Mouse (Mus musculus): ENCODE measurements around the gene Rhno1. TPM values are rescaled to one million over a fixed set of nuclear protein-coding genes. Genes with fewer than 3 reads are reported as not detected.

Rhno1 gene
- polyA plus RNA-seq, 1 experiment from 2014 or later, result 68.3 TPM

DNA sequence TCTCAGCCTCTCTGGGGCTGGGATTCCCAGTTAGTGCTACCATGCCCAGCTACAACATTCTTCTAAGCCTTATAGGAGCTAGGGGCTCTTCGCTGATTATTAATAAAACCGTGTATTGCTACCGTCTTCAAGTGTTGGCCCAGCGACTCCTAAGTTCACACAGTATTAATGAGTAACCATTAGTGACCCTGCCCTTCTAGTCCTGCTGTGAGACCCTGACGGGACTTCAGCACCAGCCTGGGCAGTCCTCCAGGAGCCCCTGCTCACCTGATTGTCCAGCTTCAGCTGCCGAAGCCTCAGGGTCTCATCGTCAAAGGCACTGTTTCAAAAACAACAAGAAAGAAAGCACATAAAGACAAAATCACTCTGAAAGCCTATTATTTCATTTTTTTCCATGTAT, 25.2 kb downstream of the Rhno1 start:
- Histone ChIP-seq H3K27ac (0 out of 2 replicates have a peak overlapping the region, but pooled peaks have one; percentile 25), H3K4me2 (ENCODE audit: low read length) (no peak overlapping the region), H3K9ac (ENCODE audit: low read depth, low read length) (no peak overlapping the region), H3K36me3 (ENCODE audit: insufficient read depth, low read length) (peaks cover 8% of the 10 kb centered on the region; the same call in 1 of the 2 replicates), H3K9me3 (replicated peaks; ENCODE audit: low read length) (no peaks in the 10 kb centered on the region), H3K4me1 (replicated peaks; ENCODE audit: insufficient read depth, low read length) (peaks cover 8% of the 10 kb centered on the region; the same call in 1 of the 2 replicates), H3K4me3 (replicated peaks; ENCODE audit: low read depth, low read length) (no peak overlapping the region), H3K27me3 (ENCODE audit: insufficient read depth, low read length) (no peaks in the 10 kb centered on the region)
- ATAC-seq (replicated peaks; ENCODE audit: low FRiP score, low read depth) (peak; percentile 57; the same call in 1 of the 2 replicates), DNase-seq (ENCODE audit: low spot score) (no peak)
- 57% methylated on average over 7 of the region's 7 CpGs for WGBS
- no peak for TF ChIP-seq CTCF (IDR thresholded peaks at IDR 0.05; ENCODE audit: low read depth)

DNA sequence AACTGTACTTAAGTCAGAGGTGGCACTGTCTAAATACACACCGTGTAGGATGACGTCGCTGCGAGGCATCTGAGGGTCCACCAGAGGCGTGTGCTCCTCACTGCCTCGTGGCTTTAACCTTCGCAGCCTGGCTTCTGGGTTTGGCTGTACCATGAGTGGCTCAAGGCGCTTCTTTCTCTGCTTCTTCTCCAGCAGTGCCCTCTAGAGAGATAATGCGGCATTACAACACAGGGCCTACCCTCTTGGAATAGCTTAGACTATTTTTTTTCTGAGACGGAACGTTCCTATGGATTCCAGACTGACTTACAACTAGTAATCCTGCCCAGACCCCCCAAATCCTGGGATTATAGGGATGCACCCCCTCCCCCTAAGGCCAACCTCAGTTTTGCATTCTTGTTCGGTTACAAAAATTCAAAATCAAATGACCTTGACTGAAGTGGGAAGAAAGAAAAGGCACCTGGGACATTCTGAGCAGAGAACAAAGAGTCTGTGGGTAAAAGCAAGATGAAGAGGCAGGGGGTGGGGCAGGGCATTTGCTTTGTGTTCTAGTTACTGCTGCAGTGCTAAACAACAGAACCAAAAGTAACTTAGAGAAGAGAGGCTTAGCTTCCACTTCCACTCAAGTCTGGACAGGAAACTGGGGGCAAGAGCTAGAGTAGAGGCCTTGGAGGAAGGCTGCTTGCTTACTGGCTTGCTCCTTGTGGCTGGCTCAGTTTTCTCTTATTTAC, 28.1 kb downstream of the Rhno1 start:
- Histone ChIP-seq H3K27me3 (ENCODE audit: insufficient read depth, low read length) (no peaks in the 10 kb centered on the region), H3K9ac (ENCODE audit: low read depth, low read length) (no peak overlapping the region), H3K27ac (no peak overlapping the region), H3K9me3 (replicated peaks; ENCODE audit: low read length) (no peaks in the 10 kb centered on the region), H3K4me2 (ENCODE audit: low read length) (no peak overlapping the region), H3K4me1 (replicated peaks; ENCODE audit: insufficient read depth, low read length) (peaks cover 8% of the 10 kb centered on the region; the same call in 1 of the 2 replicates), H3K36me3 (ENCODE audit: insufficient read depth, low read length) (peaks cover 16% of the 10 kb centered on the region; the same call in 1 of the 2 replicates), H3K4me3 (replicated peaks; ENCODE audit: low read depth, low read length) (no peak overlapping the region)
- WGBS, result 30% methylated on average over 12 of the region's 12 CpGs
- peak; percentile 76; the same call in 1 of the 2 replicates for ATAC-seq (replicated peaks; ENCODE audit: low FRiP score, low read depth)
- DNase-seq (ENCODE audit: low spot score), result peak; percentile 83
- peak; percentile 75 for TF ChIP-seq CTCF (IDR thresholded peaks at IDR 0.05; ENCODE audit: low read depth)

DNA sequence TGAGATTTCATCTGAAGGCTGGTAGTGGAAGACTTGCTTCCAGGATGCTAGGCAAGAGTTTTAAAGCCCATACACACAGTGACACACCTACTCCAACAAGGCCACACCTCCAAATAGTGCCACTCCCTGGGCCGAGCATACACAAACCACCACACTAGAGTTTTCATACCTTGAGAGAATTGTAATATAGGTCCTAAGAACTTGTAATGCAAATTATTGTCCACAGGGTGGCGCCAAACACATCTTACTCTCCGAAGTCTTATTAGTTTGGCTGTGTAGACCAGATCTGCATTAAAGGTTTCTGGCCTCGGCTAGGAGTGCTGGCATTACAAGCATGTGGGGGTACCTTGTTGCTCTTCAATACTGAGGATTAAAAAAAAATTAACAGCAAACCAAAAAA, 44.4 kb downstream of the Rhno1 start:
- Histone ChIP-seq H3K9ac (ENCODE audit: low read depth, low read length) (no peak overlapping the region), H3K27me3 (ENCODE audit: insufficient read depth, low read length) (no peaks in the 10 kb centered on the region), H3K9me3 (replicated peaks; ENCODE audit: low read length) (no peaks in the 10 kb centered on the region), H3K4me1 (replicated peaks; ENCODE audit: insufficient read depth, low read length) (no peaks in the 10 kb centered on the region), H3K4me3 (replicated peaks; ENCODE audit: low read depth, low read length) (no peak overlapping the region), H3K27ac (no peak overlapping the region), H3K4me2 (ENCODE audit: low read length) (no peak overlapping the region), H3K36me3 (ENCODE audit: insufficient read depth, low read length) (peaks cover 18% of the 10 kb centered on the region)
- WGBS, result 7% methylated on average over 4 of the region's 4 CpGs
- peak; percentile 88 for TF ChIP-seq CTCF (IDR thresholded peaks at IDR 0.05; ENCODE audit: low read depth)
- 0 out of 2 replicates have a peak, but pooled peaks have one; percentile 49 for ATAC-seq (replicated peaks; ENCODE audit: low FRiP score, low read depth)
- DNase-seq (ENCODE audit: low spot score), result peak; percentile 89

DNA sequence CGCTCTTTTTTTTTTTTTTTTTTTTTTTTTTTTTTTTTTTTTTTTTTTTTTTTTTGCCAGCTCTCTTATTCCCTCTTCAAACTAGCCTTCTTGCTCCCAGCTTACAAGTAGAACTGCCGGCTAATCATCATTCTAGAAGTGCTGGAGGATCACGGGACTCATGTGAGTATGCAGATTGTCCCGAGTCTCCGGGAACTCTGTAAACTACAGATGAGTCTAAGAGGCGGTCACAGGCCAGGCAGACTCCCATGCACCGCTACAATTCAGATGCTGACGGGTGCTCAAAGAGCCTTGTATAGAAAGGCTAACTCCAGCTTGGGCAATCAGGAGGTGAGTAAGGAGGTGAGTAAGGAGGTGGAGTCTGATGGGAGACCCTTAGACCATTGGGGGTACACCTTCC, 47.1 kb downstream of the Rhno1 start:
- TF ChIP-seq CTCF (IDR thresholded peaks at IDR 0.05; ENCODE audit: low read depth), result no peak
- no peaks in the 10 kb centered on the region for H3K27me3 ChIP-seq (ENCODE audit: insufficient read depth, low read length)
- ATAC-seq (replicated peaks; ENCODE audit: low FRiP score, low read depth) (no peak), DNase-seq (ENCODE audit: low spot score) (no peak)
- H3K4me3 ChIP-seq (replicated peaks; ENCODE audit: low read depth, low read length), result no peak overlapping the region
- no peaks in the 10 kb centered on the region for H3K36me3 ChIP-seq (ENCODE audit: insufficient read depth, low read length)
- WGBS, result 78% methylated on average over 8 of the region's 8 CpGs
- no peak overlapping the region for H3K27ac ChIP-seq
- H3K4me1 ChIP-seq (replicated peaks; ENCODE audit: insufficient read depth, low read length), result no peaks in the 10 kb centered on the region
- H3K9ac ChIP-seq (ENCODE audit: low read depth, low read length), result no peak overlapping the region
- H3K9me3 ChIP-seq (replicated peaks; ENCODE audit: low read length), result no peaks in the 10 kb centered on the region
- no peak overlapping the region for H3K4me2 ChIP-seq (ENCODE audit: low read length)

DNA sequence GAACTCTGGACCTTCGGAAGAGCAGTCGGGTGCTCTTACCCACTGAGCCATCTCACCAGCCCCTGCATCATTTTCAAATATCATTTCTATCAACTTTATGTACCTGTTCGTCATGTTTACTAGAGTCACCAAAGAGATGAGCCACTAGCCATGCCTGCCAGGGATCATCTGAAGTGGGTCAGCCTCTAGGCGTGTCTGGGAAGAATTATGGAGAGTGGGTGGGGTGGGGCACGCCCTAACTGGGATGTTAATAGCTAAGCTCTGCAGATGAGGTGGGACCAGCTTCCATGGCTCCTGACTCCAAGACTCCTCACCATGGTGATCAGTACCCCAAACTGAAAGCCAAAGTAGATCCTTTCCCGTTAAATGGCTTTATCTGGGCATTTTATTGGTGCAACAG, 47.9 kb downstream of the Rhno1 start:
- no peak for DNase-seq (ENCODE audit: low spot score)
- H3K4me2 ChIP-seq (ENCODE audit: low read length), result no peak overlapping the region
- no peak overlapping the region for H3K9ac ChIP-seq (ENCODE audit: low read depth, low read length)
- no peaks in the 10 kb centered on the region for H3K36me3 ChIP-seq (ENCODE audit: insufficient read depth, low read length)
- ATAC-seq (replicated peaks; ENCODE audit: low FRiP score, low read depth), result no peak
- WGBS, result 75% methylated on average over 6 of the region's 6 CpGs
- no peak overlapping the region for H3K27ac ChIP-seq
- H3K27me3 ChIP-seq (ENCODE audit: insufficient read depth, low read length), result no peaks in the 10 kb centered on the region
- no peaks in the 10 kb centered on the region for H3K4me1 ChIP-seq (replicated peaks; ENCODE audit: insufficient read depth, low read length)
- no peak for TF ChIP-seq CTCF (IDR thresholded peaks at IDR 0.05; ENCODE audit: low read depth)
- no peak overlapping the region for H3K4me3 ChIP-seq (replicated peaks; ENCODE audit: low read depth, low read length)
- no peaks in the 10 kb centered on the region for H3K9me3 ChIP-seq (replicated peaks; ENCODE audit: low read length)

DNA sequence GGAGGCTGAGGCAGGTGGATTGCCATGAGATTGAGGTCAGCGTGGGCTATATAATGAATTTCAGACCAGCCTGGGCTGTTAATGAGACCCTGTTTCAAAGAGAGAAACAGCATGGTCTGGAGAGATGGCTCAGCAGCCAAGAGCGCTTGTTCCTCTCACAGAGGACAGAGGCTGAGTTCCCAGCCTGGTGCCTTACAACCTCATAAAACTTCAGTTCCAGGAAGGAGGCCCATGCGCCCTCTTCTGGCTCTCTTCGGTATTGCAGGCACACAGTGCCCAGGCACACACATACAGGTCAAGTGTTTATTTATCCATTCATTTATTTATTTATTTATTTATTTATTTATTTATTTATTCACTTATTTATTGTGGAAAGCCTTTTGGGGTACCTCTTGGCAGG, 54.4 kb downstream of the Rhno1 start:
- H3K9me3 ChIP-seq (replicated peaks; ENCODE audit: low read length), result no peaks in the 10 kb centered on the region
- no peaks in the 10 kb centered on the region for H3K36me3 ChIP-seq (ENCODE audit: insufficient read depth, low read length)
- peak; percentile 46; the same call in 1 of the 2 replicates for ATAC-seq (replicated peaks; ENCODE audit: low FRiP score, low read depth)
- H3K27ac ChIP-seq, result no peak overlapping the region
- no peaks in the 10 kb centered on the region for H3K27me3 ChIP-seq (ENCODE audit: insufficient read depth, low read length)
- H3K4me2 ChIP-seq (ENCODE audit: low read length), result no peak overlapping the region
- H3K4me1 ChIP-seq (replicated peaks; ENCODE audit: insufficient read depth, low read length), result no peaks in the 10 kb centered on the region
- peak; percentile 78 for DNase-seq (ENCODE audit: low spot score)
- H3K9ac ChIP-seq (ENCODE audit: low read depth, low read length), result no peak overlapping the region
- 30% methylated on average over 4 of the region's 4 CpGs for WGBS
- no peak overlapping the region for H3K4me3 ChIP-seq (replicated peaks; ENCODE audit: low read depth, low read length)
- peak; percentile 88 for TF ChIP-seq CTCF (IDR thresholded peaks at IDR 0.05; ENCODE audit: low read depth)

Other genes with a start within 250 kb of the Rhno1 start
- 102 and 131 TPM in 2 replicates for gene Tspan9, start 219.3 kb downstream of the Rhno1 start, polyA plus RNA-seq (2015; fragmentation: Nextera tagmentation; extraction: Ambion mirVana)
- 2.3 TPM in 2 replicates for gene Tead4, start 62.1 kb downstream of the Rhno1 start, polyA plus RNA-seq (2015; fragmentation: Nextera tagmentation; extraction: Ambion mirVana)
- 15.0 and 17.6 TPM in 2 replicates for gene Tulp3, start 7.1 kb downstream of the Rhno1 start, polyA plus RNA-seq (2015; fragmentation: Nextera tagmentation; extraction: Ambion mirVana)
- 11.8 TPM in 2 replicates for gene Foxm1, start 56 bp upstream of the Rhno1 start, polyA plus RNA-seq (2015; fragmentation: Nextera tagmentation; extraction: Ambion mirVana)
- not detected in 2 replicates for gene Tex52, start 12.5 kb upstream of the Rhno1 start, polyA plus RNA-seq (2015; fragmentation: Nextera tagmentation; extraction: Ambion mirVana)
- gene Gm44596, start 12.6 kb upstream of the Rhno1 start, polyA plus RNA-seq (2015; fragmentation: Nextera tagmentation; extraction: Ambion mirVana), result not detected in 2 replicates
- gene Nrip2, start 36.4 kb upstream of the Rhno1 start, polyA plus RNA-seq (2015; fragmentation: Nextera tagmentation; extraction: Ambion mirVana), result 21.2 and 23.5 TPM in 2 replicates
- 19.1 and 22.5 TPM in 2 replicates for gene Itfg2, start 62.0 kb upstream of the Rhno1 start, polyA plus RNA-seq (2015; fragmentation: Nextera tagmentation; extraction: Ambion mirVana)
- gene Fkbp4, start 75.8 kb upstream of the Rhno1 start, polyA plus RNA-seq (2015; fragmentation: Nextera tagmentation; extraction: Ambion mirVana), result 286 and 317 TPM in 2 replicates
- 0.25 and 0.79 TPM in 2 replicates for gene Pzp, start 163.8 kb upstream of the Rhno1 start, polyA plus RNA-seq (2015; fragmentation: Nextera tagmentation; extraction: Ambion mirVana)
- gene A2ml1, start 218.7 kb upstream of the Rhno1 start, polyA plus RNA-seq (2015; fragmentation: Nextera tagmentation; extraction: Ambion mirVana), result 0.71 and 0.84 TPM in 2 replicates

Measured in kidney, postnatal 0 days (tissue).